Mouse (Mus musculus): ENCODE results near the gene Pcif1.

GRCm38 (mm10) chr2:164850061-164850460, 29.0 kb upstream of the Pcif1 start:
- TF ChIP-seq TAL1 (conservative IDR thresholded peaks at IDR 0.05; ENCODE audit: low read depth, low read length) (no peak), CTCF (IDR thresholded peaks at IDR 0.05; ENCODE audit: low read depth, low read length) (no peak), GATA1 (IDR thresholded peaks at IDR 0.05; ENCODE audit: borderline replicate concordance, low read length) (no peak), POLR2AphosphoS5 (IDR thresholded peaks at IDR 0.05; ENCODE audit: insufficient replicate concordance, low read depth, low read length) (no peak), GATA2 (IDR thresholded peaks at IDR 0.05; ENCODE audit: borderline replicate concordance, low read depth, low read length) (no peak)

Measured in G1E (cell line).